Mouse (Mus musculus): ENCODE results near the gene Tmub1. TPM values are rescaled to one million over a fixed set of nuclear protein-coding genes. Genes with fewer than 3 reads are reported as not detected.

Tmub1 gene
- polyA plus RNA-seq, 1 experiment from 2014 or later: 24.7 TPM

GRCm38 (mm10) chr5:24443204-24443603, 4.5 kb downstream of the Tmub1 start:
- Histone ChIP-seq H3K9ac (replicated peaks; ENCODE audit: low read length) (no peak overlapping the region), H3K36me3 (replicated peaks; ENCODE audit: control insufficient read depth, insufficient read depth, low read depth, low read length) (peaks cover 8% of the 10 kb centered on the region), H3K27ac (replicated peaks; ENCODE audit: low read depth, low read length) (no peak overlapping the region), H3K4me2 (ENCODE audit: low read depth, low read length) (no peak overlapping the region), H3K9me3 (replicated peaks; ENCODE audit: control insufficient read depth, low read length) (no peaks in the 10 kb centered on the region), H3K4me3 (ENCODE audit: low read depth, low read length) (no peak overlapping the region), H3K27me3 (ENCODE audit: control insufficient read depth, insufficient read depth, low read length) (no peaks in the 10 kb centered on the region), H3K4me1 (ENCODE audit: control insufficient read depth, insufficient read depth, low read length) (peaks cover 4% of the 10 kb centered on the region)
- WGBS: 92% methylated on average over 7 of the region's 7 CpGs
- ATAC-seq (replicated peaks; ENCODE audit: insufficient number of reproducible peaks, low FRiP score, low TSS enrichment, low read depth): no peak
- DNase-seq (ENCODE audit: low spot score): no peak

GRCm38 (mm10) chr5:24442029-24442428, 5.6 kb downstream of the Tmub1 start:
- Histone ChIP-seq H3K9me3 (replicated peaks; ENCODE audit: control insufficient read depth, low read length) (no peaks in the 10 kb centered on the region), H3K9ac (replicated peaks; ENCODE audit: low read length) (no peak overlapping the region), H3K4me2 (ENCODE audit: low read depth, low read length) (no peak overlapping the region), H3K4me3 (ENCODE audit: low read depth, low read length) (no peak overlapping the region), H3K27me3 (ENCODE audit: control insufficient read depth, insufficient read depth, low read length) (no peaks in the 10 kb centered on the region), H3K27ac (replicated peaks; ENCODE audit: low read depth, low read length) (no peak overlapping the region), H3K4me1 (ENCODE audit: control insufficient read depth, insufficient read depth, low read length) (peaks cover 4% of the 10 kb centered on the region), H3K36me3 (replicated peaks; ENCODE audit: control insufficient read depth, insufficient read depth, low read depth, low read length) (peaks cover 8% of the 10 kb centered on the region)
- DNase-seq (ENCODE audit: low spot score): no peak
- 91% methylated on average over 9 of the region's 9 CpGs for WGBS
- ATAC-seq (replicated peaks; ENCODE audit: insufficient number of reproducible peaks, low FRiP score, low TSS enrichment, low read depth): no peak

GRCm38 (mm10) chr5:24441187-24441586, 6.5 kb downstream of the Tmub1 start:
- Histone ChIP-seq H3K9ac (replicated peaks; ENCODE audit: low read length) (no peak overlapping the region), H3K4me2 (ENCODE audit: low read depth, low read length) (no peak overlapping the region), H3K36me3 (replicated peaks; ENCODE audit: control insufficient read depth, insufficient read depth, low read depth, low read length) (peaks cover 8% of the 10 kb centered on the region), H3K27ac (replicated peaks; ENCODE audit: low read depth, low read length) (no peak overlapping the region), H3K9me3 (replicated peaks; ENCODE audit: control insufficient read depth, low read length) (no peaks in the 10 kb centered on the region), H3K4me3 (ENCODE audit: low read depth, low read length) (no peak overlapping the region), H3K27me3 (ENCODE audit: control insufficient read depth, insufficient read depth, low read length) (no peaks in the 10 kb centered on the region), H3K4me1 (ENCODE audit: control insufficient read depth, insufficient read depth, low read length) (peaks cover 4% of the 10 kb centered on the region)
- ATAC-seq (replicated peaks; ENCODE audit: insufficient number of reproducible peaks, low FRiP score, low TSS enrichment, low read depth): no peak
- WGBS: 87% methylated on average over 8 of the region's 8 CpGs
- no peak for DNase-seq (ENCODE audit: low spot score)

- Histone ChIP-seq H3K36me3 (replicated peaks; ENCODE audit: control insufficient read depth, insufficient read depth, low read depth, low read length) (peaks cover 8% of the 10 kb centered on the region), H3K4me2 (ENCODE audit: low read depth, low read length) (no peak overlapping the region), H3K9ac (replicated peaks; ENCODE audit: low read length) (no peak overlapping the region), H3K27ac (replicated peaks; ENCODE audit: low read depth, low read length) (no peak overlapping the region), H3K4me3 (ENCODE audit: low read depth, low read length) (no peak overlapping the region), H3K4me1 (ENCODE audit: control insufficient read depth, insufficient read depth, low read length) (no peaks in the 10 kb centered on the region), H3K9me3 (replicated peaks; ENCODE audit: control insufficient read depth, low read length) (no peaks in the 10 kb centered on the region), H3K27me3 (ENCODE audit: control insufficient read depth, insufficient read depth, low read length) (no peaks in the 10 kb centered on the region)
- DNase-seq (ENCODE audit: low spot score): no peak
- ATAC-seq (replicated peaks; ENCODE audit: insufficient number of reproducible peaks, low FRiP score, low TSS enrichment, low read depth): no peak
- 80% methylated on average over 8 of the region's 8 CpGs for WGBS
Measured at GRCm38 (mm10) chr5:24433993-24434392, 13.7 kb downstream of the Tmub1 start.

GRCm38 (mm10) chr5:24428596-24428995, 19.1 kb downstream of the Tmub1 start:
- H3K4me2 ChIP-seq (ENCODE audit: low read depth, low read length): peak overlapping the region; percentile 19; the same call in 1 of the 2 replicates
- no peak overlapping the region for H3K27ac ChIP-seq (replicated peaks; ENCODE audit: low read depth, low read length)
- peaks cover 19% of the 10 kb centered on the region for H3K4me1 ChIP-seq (ENCODE audit: control insufficient read depth, insufficient read depth, low read length)
- no peak overlapping the region for H3K4me3 ChIP-seq (ENCODE audit: low read depth, low read length)
- no peak for DNase-seq (ENCODE audit: low spot score)
- H3K36me3 ChIP-seq (replicated peaks; ENCODE audit: control insufficient read depth, insufficient read depth, low read depth, low read length): peaks cover 8% of the 10 kb centered on the region
- H3K9ac ChIP-seq (replicated peaks; ENCODE audit: low read length): no peak overlapping the region
- H3K27me3 ChIP-seq (ENCODE audit: control insufficient read depth, insufficient read depth, low read length): no peaks in the 10 kb centered on the region
- H3K9me3 ChIP-seq (replicated peaks; ENCODE audit: control insufficient read depth, low read length): no peaks in the 10 kb centered on the region
- ATAC-seq (replicated peaks; ENCODE audit: insufficient number of reproducible peaks, low FRiP score, low TSS enrichment, low read depth): no peak
- WGBS: 13% methylated on average over 9 of the region's 9 CpGs

GRCm38 (mm10) chr5:24427981-24428402, 19.7 kb downstream of the Tmub1 start:
- Histone ChIP-seq H3K36me3 (replicated peaks; ENCODE audit: control insufficient read depth, insufficient read depth, low read depth, low read length) (peaks cover 8% of the 10 kb centered on the region), H3K9me3 (replicated peaks; ENCODE audit: control insufficient read depth, low read length) (no peaks in the 10 kb centered on the region), H3K27me3 (ENCODE audit: control insufficient read depth, insufficient read depth, low read length) (no peaks in the 10 kb centered on the region), H3K4me3 (ENCODE audit: low read depth, low read length) (peak overlapping the region; percentile 5; the same call in 1 of the 2 replicates), H3K9ac (replicated peaks; ENCODE audit: low read length) (no peak overlapping the region; the same call in 1 of the 2 replicates), H3K27ac (replicated peaks; ENCODE audit: low read depth, low read length) (no peak overlapping the region), H3K4me2 (ENCODE audit: low read depth, low read length) (peak overlapping the region; percentile 43), H3K4me1 (ENCODE audit: control insufficient read depth, insufficient read depth, low read length) (peaks cover 19% of the 10 kb centered on the region)
- peak; percentile 44 for DNase-seq (ENCODE audit: low spot score)
- no peak for ATAC-seq (replicated peaks; ENCODE audit: insufficient number of reproducible peaks, low FRiP score, low TSS enrichment, low read depth)
- WGBS: 4% methylated on average over 15 of the region's 15 CpGs

- ATAC-seq (replicated peaks; ENCODE audit: insufficient number of reproducible peaks, low FRiP score, low TSS enrichment, low read depth): no peak
- peaks cover 8% of the 10 kb centered on the region for H3K36me3 ChIP-seq (replicated peaks; ENCODE audit: control insufficient read depth, insufficient read depth, low read depth, low read length)
- peak overlapping the region; percentile 32; the same call in 1 of the 2 replicates for H3K9ac ChIP-seq (replicated peaks; ENCODE audit: low read length)
- DNase-seq (ENCODE audit: low spot score): no peak
- no peak overlapping the region for H3K4me3 ChIP-seq (ENCODE audit: low read depth, low read length)
- no peak overlapping the region for H3K27ac ChIP-seq (replicated peaks; ENCODE audit: low read depth, low read length)
- H3K4me2 ChIP-seq (ENCODE audit: low read depth, low read length): peak overlapping the region; percentile 29
- H3K27me3 ChIP-seq (ENCODE audit: control insufficient read depth, insufficient read depth, low read length): no peaks in the 10 kb centered on the region
- peaks cover 19% of the 10 kb centered on the region for H3K4me1 ChIP-seq (ENCODE audit: control insufficient read depth, insufficient read depth, low read length)
- 9% methylated on average over 12 of the region's 12 CpGs for WGBS
- no peaks in the 10 kb centered on the region for H3K9me3 ChIP-seq (replicated peaks; ENCODE audit: control insufficient read depth, low read length)
Measured at GRCm38 (mm10) chr5:24427285-24427633, 20.4 kb downstream of the Tmub1 start.

- no peak for DNase-seq (ENCODE audit: low spot score)
- peaks cover 8% of the 10 kb centered on the region for H3K36me3 ChIP-seq (replicated peaks; ENCODE audit: control insufficient read depth, insufficient read depth, low read depth, low read length)
- no peak for ATAC-seq (replicated peaks; ENCODE audit: insufficient number of reproducible peaks, low FRiP score, low TSS enrichment, low read depth)
- 6% methylated on average over 9 of the region's 9 CpGs for WGBS
- H3K9me3 ChIP-seq (replicated peaks; ENCODE audit: control insufficient read depth, low read length): no peaks in the 10 kb centered on the region
- H3K27ac ChIP-seq (replicated peaks; ENCODE audit: low read depth, low read length): no peak overlapping the region
- H3K4me3 ChIP-seq (ENCODE audit: low read depth, low read length): peak overlapping the region; percentile 64
- H3K27me3 ChIP-seq (ENCODE audit: control insufficient read depth, insufficient read depth, low read length): no peaks in the 10 kb centered on the region
- peak overlapping the region; percentile 32 for H3K9ac ChIP-seq (replicated peaks; ENCODE audit: low read length)
- H3K4me1 ChIP-seq (ENCODE audit: control insufficient read depth, insufficient read depth, low read length): peaks cover 19% of the 10 kb centered on the region
- H3K4me2 ChIP-seq (ENCODE audit: low read depth, low read length): peak overlapping the region; percentile 87
Measured at GRCm38 (mm10) chr5:24426556-24427284, 20.9 kb downstream of the Tmub1 start.
